Mouse (Mus musculus): ENCODE measurements around the gene Srbd1. TPM values are rescaled to one million over a fixed set of nuclear protein-coding genes. Genes with fewer than 3 reads are reported as not detected.

Srbd1 gene
- polyA plus RNA-seq, 1 experiment from 2014 or later: 21.9 TPM

DNA sequence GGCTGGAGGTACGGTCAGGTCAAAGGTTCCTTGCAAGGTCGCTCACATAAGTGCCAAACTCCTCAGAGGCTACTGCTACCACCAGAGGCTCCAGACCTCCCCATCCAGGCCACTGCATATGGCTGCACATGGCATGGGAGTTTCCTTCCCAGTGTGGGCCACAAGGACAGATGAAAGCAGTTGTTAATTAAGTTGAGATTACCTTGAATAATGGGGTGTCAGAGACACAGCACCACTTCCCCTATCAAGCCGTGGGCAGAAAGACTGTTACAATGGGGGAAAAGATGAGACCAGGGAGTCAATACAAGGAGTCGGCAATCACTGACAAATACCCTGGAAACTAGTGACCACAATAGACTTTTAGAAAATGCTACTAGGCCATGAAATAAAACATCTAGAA, 122.6 kb downstream of the Srbd1 start:
- 67% methylated on average over 4 of the region's 4 CpGs for WGBS
- no peaks in the 10 kb centered on the region for H3K27me3 ChIP-seq (ENCODE audit: low read depth, poor library complexity, severe bottlenecking)

DNA sequence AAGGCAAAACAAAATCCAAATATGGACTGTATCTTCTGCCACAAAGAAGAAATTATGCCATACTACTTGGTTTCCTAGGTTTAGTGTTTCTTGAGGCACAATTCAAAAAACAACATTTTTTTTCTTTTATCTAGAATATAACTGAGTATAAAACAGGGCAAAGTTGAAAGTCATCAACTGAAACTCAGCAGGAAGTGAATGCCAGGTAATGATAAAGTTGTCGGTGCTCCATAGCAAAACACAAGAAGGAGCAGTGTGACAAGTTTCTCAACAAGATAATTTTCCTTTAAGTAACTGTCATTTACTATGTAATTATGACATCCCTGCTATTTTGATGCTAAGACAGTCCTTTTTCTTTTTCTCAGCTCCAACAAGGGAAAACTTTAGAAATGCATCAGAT, 123.2 kb downstream of the Srbd1 start:
- Histone ChIP-seq H3K9me3 (replicated peaks) (peaks cover 8% of the 10 kb centered on the region; the same call in 1 of the 2 replicates), H3K4me1 (0 out of 2 replicates have a peak, but pooled peaks cover 2% of the 10 kb centered on the region), H3K4me3 (no peak overlapping the region), H3K27me3 (ENCODE audit: low read depth, poor library complexity, severe bottlenecking) (no peaks in the 10 kb centered on the region), H3K27ac (replicated peaks) (no peak overlapping the region), H3K36me3 (peaks cover 3% of the 10 kb centered on the region; the same call in 1 of the 2 replicates)
- no peak for DNase-seq (ENCODE audit: low spot score)
- 96% methylated on average over 1 of the region's 1 CpGs for WGBS

More for the DNA sequence above, 122.6 kb downstream of the Srbd1 start:
- Histone ChIP-seq H3K27ac (replicated peaks) (no peak overlapping the region), H3K4me3 (no peak overlapping the region), H3K4me1 (0 out of 2 replicates have a peak, but pooled peaks cover 2% of the 10 kb centered on the region), H3K36me3 (peaks cover 3% of the 10 kb centered on the region; the same call in 1 of the 2 replicates), H3K9me3 (replicated peaks) (peaks cover 8% of the 10 kb centered on the region; the same call in 1 of the 2 replicates)
- no peak for DNase-seq (ENCODE audit: low spot score)

DNA sequence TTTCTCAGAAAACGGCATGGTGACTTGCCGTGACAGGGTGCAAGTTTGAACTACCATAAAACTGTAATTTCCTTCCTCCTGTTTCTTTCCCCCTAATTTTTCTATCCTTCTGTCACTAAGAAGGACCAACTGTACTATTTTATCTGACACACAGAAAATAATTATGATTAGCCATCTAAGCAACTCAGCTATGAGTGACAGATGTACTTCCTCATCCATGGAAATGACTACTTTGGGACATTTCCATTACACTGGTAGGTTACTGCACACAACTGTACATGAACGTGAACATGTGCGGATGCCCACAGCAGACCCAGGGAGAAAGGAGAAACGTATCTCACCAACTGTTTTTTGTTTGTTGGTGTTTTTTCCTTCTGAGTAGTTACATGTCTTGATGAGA, 123.7 kb downstream of the Srbd1 start:
- no peak overlapping the region for H3K4me3 ChIP-seq
- 97% methylated on average over 5 of the region's 5 CpGs for WGBS
- H3K27me3 ChIP-seq (ENCODE audit: low read depth, poor library complexity, severe bottlenecking): no peaks in the 10 kb centered on the region
- H3K27ac ChIP-seq (replicated peaks): no peak overlapping the region
- H3K4me1 ChIP-seq: 0 out of 2 replicates have a peak, but pooled peaks cover 2% of the 10 kb centered on the region
- H3K9me3 ChIP-seq (replicated peaks): peaks cover 8% of the 10 kb centered on the region; the same call in 1 of the 2 replicates
- peaks cover 3% of the 10 kb centered on the region; the same call in 1 of the 2 replicates for H3K36me3 ChIP-seq
- no peak for DNase-seq (ENCODE audit: low spot score)

DNA sequence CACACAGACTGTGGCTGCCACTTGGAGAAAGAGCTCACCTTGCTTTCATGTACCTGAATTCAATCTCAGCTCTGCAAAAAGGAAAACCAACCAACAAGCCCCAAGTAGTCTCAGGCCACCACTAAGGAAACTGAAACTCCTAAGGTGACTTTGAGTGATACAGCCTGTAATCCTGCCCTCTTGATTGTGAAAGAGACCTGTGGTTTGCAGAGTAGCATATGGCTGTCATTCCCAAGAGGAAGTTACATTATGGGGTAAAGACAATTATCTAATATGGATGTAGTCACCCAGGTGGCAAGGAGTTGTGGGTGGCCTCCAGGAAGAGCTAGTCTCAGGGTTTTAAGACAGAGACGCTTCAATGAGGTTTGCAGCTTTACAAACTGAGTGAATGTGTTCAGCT, 125.2 kb downstream of the Srbd1 start:
- no peak overlapping the region for H3K4me3 ChIP-seq
- H3K4me1 ChIP-seq: peaks cover 8% of the 10 kb centered on the region; the same call in 1 of the 2 replicates
- 93% methylated on average over 1 of the region's 1 CpGs for WGBS
- H3K27me3 ChIP-seq (ENCODE audit: low read depth, poor library complexity, severe bottlenecking): no peaks in the 10 kb centered on the region
- no peak overlapping the region for H3K27ac ChIP-seq (replicated peaks)
- peaks cover 3% of the 10 kb centered on the region; the same call in 1 of the 2 replicates for H3K36me3 ChIP-seq
- DNase-seq (ENCODE audit: low spot score): no peak
- peaks cover 8% of the 10 kb centered on the region; the same call in 1 of the 2 replicates for H3K9me3 ChIP-seq (replicated peaks)

DNA sequence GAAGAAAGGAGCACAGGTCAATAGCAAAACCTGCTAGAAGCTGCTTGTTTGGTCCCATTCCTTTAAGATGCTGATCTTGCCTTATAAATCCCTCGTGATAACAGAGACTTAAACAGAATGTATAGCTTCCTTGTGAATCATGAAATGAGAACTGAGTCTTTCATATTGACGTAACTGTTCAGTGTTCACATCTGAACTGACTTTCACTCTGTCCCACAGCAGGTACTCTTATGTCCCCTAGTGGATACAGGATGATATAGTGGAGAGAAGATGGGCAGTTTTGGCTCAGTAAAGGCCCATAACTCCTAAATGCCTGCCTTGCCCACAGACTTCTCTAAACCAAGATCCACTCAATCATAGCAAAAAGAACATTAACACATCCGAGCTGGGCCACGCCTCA, 130.7 kb downstream of the Srbd1 start:
- H3K27ac ChIP-seq (replicated peaks): no peak overlapping the region
- H3K36me3 ChIP-seq: no peaks in the 10 kb centered on the region
- DNase-seq (ENCODE audit: low spot score): no peak
- H3K4me3 ChIP-seq: no peak overlapping the region
- H3K4me1 ChIP-seq: peaks cover 8% of the 10 kb centered on the region; the same call in 1 of the 2 replicates
- peaks cover 15% of the 10 kb centered on the region; the same call in 1 of the 2 replicates for H3K9me3 ChIP-seq (replicated peaks)
- 90% methylated on average over 4 of the region's 4 CpGs for WGBS
- no peaks in the 10 kb centered on the region for H3K27me3 ChIP-seq (ENCODE audit: low read depth, poor library complexity, severe bottlenecking)

DNA sequence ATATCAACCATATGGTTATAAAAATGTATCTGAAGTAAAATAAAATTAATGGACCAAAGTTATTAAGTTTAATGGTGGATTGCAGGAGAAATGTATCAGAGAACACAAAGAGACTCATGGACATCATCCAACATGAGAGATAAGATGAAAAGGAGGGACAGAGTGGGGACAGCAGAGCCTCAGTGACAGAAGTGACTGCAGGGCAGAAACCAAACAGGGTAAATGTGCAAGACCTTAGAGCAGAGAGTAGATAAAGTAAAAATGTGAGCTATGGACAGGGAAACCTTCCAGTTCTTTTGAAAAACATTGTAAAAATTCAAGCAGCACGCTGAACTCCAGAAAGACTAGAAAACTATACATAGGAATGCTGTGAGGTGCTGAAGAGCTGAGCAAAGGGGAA, 132.4 kb downstream of the Srbd1 start:
- Histone ChIP-seq H3K27ac (replicated peaks) (no peak overlapping the region), H3K27me3 (ENCODE audit: low read depth, poor library complexity, severe bottlenecking) (no peaks in the 10 kb centered on the region), H3K4me3 (no peak overlapping the region), H3K36me3 (no peaks in the 10 kb centered on the region), H3K9me3 (replicated peaks) (peaks cover 6% of the 10 kb centered on the region; the same call in 1 of the 2 replicates), H3K4me1 (peaks cover 17% of the 10 kb centered on the region)
- no peak for DNase-seq (ENCODE audit: low spot score)
- 90% methylated on average over 1 of the region's 1 CpGs for WGBS

DNA sequence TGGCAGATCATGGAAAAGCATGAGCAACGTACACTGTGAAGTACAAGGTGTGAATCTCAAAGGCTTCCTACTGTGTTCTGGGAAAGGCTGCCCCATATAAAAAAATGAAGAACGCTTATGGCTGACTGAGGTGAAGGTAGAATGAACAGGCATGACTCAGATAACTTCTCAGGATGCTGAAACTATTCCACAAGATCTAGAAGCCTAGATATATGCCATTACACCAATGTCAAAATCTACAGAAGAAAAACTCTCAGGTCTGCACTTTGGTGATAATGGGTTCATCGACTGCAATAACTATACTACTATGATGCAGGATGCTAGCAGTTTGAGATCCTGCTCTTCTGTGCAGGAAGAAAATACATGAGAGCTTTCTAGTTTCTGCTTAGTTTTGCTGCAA, 133.1 kb downstream of the Srbd1 start:
- H3K27ac ChIP-seq (replicated peaks): no peak overlapping the region
- H3K9me3 ChIP-seq (replicated peaks): peaks cover 6% of the 10 kb centered on the region; the same call in 1 of the 2 replicates
- no peaks in the 10 kb centered on the region for H3K27me3 ChIP-seq (ENCODE audit: low read depth, poor library complexity, severe bottlenecking)
- no peaks in the 10 kb centered on the region for H3K36me3 ChIP-seq
- 90% methylated on average over 3 of the region's 3 CpGs for WGBS
- DNase-seq (ENCODE audit: low spot score): no peak
- no peak overlapping the region for H3K4me3 ChIP-seq
- peaks cover 17% of the 10 kb centered on the region for H3K4me1 ChIP-seq

DNA sequence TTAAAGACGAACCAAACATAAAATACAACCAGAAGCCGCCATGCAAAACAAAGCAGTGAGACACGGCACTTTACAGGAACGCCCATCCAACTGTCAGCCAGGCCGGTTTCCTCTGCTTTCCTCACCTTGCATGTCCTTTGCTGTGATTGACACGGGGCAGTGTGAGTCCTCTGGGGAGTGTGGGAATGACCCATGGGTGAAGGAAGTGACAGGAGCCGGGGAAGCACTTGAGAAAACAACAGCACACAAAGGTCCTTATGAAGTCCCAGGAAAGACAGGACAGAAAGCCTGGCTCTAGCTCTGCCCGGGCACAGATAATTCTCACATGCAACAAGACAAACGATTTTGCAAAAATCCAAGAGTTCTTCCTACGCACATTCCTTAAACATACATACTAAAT, 136.6 kb downstream of the Srbd1 start:
- H3K4me1 ChIP-seq: peaks cover 8% of the 10 kb centered on the region

DNA sequence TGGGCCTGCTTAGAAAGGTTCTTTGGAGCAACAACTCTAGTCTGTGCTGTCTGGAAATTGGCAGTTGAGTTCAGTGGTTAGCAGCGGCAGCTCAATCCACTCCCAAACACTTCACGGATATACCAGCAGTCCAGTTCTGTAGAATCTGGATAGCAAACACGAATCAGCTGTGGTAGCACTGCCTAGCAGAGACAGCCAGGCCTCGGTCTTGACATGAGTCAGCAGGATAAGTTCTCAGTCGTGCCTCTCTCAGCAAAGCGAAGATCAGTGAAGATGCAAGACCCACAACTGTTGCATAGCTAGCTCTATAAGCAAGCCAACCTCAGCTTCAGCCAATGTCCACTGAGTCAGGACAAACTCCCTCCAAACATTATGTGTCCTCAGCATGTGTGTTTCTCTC, 142.9 kb downstream of the Srbd1 start:
- Histone ChIP-seq H3K4me1 (no peaks in the 10 kb centered on the region), H3K9me3 (replicated peaks) (peaks cover 7% of the 10 kb centered on the region; the same call in 1 of the 2 replicates), H3K27ac (replicated peaks) (no peak overlapping the region), H3K27me3 (ENCODE audit: low read depth, poor library complexity, severe bottlenecking) (no peaks in the 10 kb centered on the region), H3K4me3 (no peak overlapping the region), H3K36me3 (peaks cover 43% of the 10 kb centered on the region)
- DNase-seq (ENCODE audit: low spot score): no peak
- 96% methylated on average over 6 of the region's 6 CpGs for WGBS

More for the DNA sequence above, 136.6 kb downstream of the Srbd1 start:
- WGBS: 80% methylated on average over 10 of the region's 10 CpGs
- Histone ChIP-seq H3K27ac (replicated peaks) (no peak overlapping the region), H3K27me3 (ENCODE audit: low read depth, poor library complexity, severe bottlenecking) (no peaks in the 10 kb centered on the region), H3K36me3 (no peaks in the 10 kb centered on the region), H3K9me3 (replicated peaks) (peaks cover 6% of the 10 kb centered on the region; the same call in 1 of the 2 replicates), H3K4me3 (no peak overlapping the region)
- DNase-seq (ENCODE audit: low spot score): no peak

DNA sequence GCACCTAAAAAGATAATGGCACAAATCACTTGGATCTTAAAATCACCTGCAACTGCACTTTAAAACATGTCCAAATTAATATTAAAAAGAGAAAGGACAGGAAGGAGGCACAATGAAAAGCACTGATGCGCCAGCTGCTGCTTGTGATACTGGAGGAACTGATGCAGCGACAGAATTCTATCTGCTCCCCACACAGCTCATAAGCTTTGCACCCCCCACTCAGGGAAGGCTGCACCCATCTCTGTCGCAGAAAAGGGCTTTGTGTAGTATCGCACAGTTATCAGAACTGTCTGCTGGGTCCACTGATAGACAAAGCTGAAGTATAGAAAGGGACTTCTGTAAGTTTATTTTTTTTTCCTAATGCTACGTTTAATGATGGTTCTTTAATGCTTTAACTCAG, 143.3 kb downstream of the Srbd1 start:
- Histone ChIP-seq H3K36me3 (peaks cover 47% of the 10 kb centered on the region), H3K27me3 (ENCODE audit: low read depth, poor library complexity, severe bottlenecking) (no peaks in the 10 kb centered on the region), H3K9me3 (replicated peaks) (peaks cover 7% of the 10 kb centered on the region; the same call in 1 of the 2 replicates), H3K4me3 (no peak overlapping the region), H3K4me1 (no peaks in the 10 kb centered on the region), H3K27ac (replicated peaks) (no peak overlapping the region)
- 95% methylated on average over 5 of the region's 5 CpGs for WGBS
- DNase-seq (ENCODE audit: low spot score): no peak

DNA sequence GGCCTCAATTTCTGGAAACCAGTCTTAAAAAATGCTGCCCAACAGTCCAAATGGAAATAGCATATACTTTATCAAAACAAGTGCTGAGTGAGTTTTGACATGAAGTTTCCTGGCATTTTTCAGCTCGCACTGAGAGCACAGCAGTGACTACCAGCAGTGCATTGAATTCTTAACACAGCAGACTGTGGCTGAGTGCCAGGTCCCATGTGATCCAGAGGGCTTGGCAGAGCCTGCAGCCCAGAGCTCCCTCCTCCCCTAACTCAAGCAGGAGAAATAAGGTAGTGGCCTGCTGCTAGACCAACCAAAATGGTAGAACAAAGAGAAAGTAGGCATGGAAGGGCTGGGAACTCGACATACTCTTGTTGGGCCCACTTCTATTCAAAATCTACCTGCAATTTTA, 149.2 kb downstream of the Srbd1 start:
- Histone ChIP-seq H3K9me3 (replicated peaks) (peaks cover 7% of the 10 kb centered on the region; the same call in 1 of the 2 replicates), H3K4me3 (no peak overlapping the region), H3K27me3 (ENCODE audit: low read depth, poor library complexity, severe bottlenecking) (no peaks in the 10 kb centered on the region), H3K4me1 (no peaks in the 10 kb centered on the region), H3K27ac (replicated peaks) (no peak overlapping the region), H3K36me3 (peaks cover 47% of the 10 kb centered on the region)
- 96% methylated on average over 2 of the region's 2 CpGs for WGBS
- no peak for DNase-seq (ENCODE audit: low spot score)

DNA sequence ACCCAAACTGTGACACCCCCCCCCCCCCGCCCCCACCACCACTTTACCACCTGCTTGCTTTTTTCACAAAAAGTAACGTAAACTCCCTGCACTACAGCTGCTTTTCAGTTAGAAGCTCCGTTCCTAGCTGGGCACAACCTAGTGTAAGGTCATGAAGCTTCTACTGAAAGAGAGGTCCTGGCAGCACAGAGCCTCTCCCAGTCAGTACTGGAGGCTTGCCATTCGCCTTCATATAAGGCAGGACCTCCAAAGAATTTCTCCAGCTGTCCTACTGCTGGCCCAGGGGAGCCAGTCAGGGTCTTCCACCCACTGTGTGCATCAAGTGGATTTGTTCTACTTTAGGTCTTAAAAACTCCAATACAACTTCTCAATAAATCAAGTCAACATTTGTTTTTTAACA, 149.9 kb downstream of the Srbd1 start:
- no peak for DNase-seq (ENCODE audit: low spot score)
- 91% methylated on average over 4 of the region's 4 CpGs for WGBS
- Histone ChIP-seq H3K27ac (replicated peaks) (no peak overlapping the region), H3K4me3 (no peak overlapping the region), H3K9me3 (replicated peaks) (peaks cover 7% of the 10 kb centered on the region; the same call in 1 of the 2 replicates), H3K36me3 (peaks cover 42% of the 10 kb centered on the region), H3K4me1 (no peaks in the 10 kb centered on the region), H3K27me3 (ENCODE audit: low read depth, poor library complexity, severe bottlenecking) (no peaks in the 10 kb centered on the region)

DNA sequence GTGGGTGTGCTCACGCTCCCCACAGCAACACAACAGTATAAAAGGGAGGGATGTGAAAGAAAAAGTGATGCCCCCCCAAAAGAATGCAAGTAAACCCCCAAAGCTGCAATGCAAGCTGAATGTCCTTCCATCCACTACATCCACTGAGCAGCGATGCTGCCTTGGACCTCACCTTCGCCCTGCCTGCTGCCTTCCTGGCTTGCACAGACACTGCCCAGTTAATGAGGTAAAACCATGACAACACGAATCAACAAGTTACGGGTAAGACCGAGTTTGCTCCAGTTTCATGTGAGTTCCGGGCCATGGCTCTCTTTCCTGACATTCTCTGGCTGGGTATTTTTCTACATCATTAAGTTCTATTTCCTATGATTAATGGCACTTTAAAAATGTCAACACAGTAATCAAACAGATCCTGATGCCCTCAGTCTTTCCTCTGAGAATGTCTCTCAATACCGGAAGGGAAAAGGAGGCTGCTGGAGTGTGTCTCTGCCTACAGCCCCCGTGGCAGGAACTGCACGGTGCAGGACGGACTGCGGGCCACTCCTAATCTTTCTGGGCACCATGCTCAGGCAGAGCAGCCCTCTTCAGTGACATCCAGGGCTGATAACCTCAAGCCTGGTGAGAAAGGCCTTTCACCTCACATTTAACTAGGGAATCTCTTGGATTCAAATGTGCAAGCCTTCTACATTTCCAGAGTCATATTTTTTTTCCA, 155.8 kb downstream of the Srbd1 start:
- 92% methylated on average over 12 of the region's 12 CpGs for WGBS
- Histone ChIP-seq H3K36me3 (peaks cover 17% of the 10 kb centered on the region), H3K27ac (replicated peaks) (no peak overlapping the region), H3K27me3 (ENCODE audit: low read depth, poor library complexity, severe bottlenecking) (no peaks in the 10 kb centered on the region), H3K9me3 (replicated peaks) (no peaks in the 10 kb centered on the region), H3K4me3 (no peak overlapping the region), H3K4me1 (no peaks in the 10 kb centered on the region)
- DNase-seq (ENCODE audit: low spot score): no peak
